Mouse (Mus musculus): ENCODE results near the gene Ralgapa2. TPM values are rescaled to one million over a fixed set of nuclear protein-coding genes. Genes with fewer than 3 reads are reported as not detected.

Gene Ralgapa2
- total and polyA plus RNA-seq, 3 experiments: 9.2 to 9.6 TPM; not detected in 1

- H3K9me3 ChIP-seq (replicated peaks; ENCODE audit: insufficient read depth, low read length): no peaks in the 10 kb centered on the region
- no peaks in the 10 kb centered on the region for H3K36me3 ChIP-seq (ENCODE audit: control insufficient read depth in 1 of 2, insufficient read depth in 2 of 2, low read length in 2 of 2)
- no peak overlapping the region for H3K4me3 ChIP-seq (ENCODE audit: control insufficient read depth in 1 of 2, insufficient read depth in 1 of 2, low read depth in 2 of 2, low read length in 2 of 2)
- H3K4me1 ChIP-seq (ENCODE audit: control insufficient read depth in 1 of 2, insufficient read depth in 2 of 2, low read length in 2 of 2): no peaks in the 10 kb centered on the region
- H3K79me2 ChIP-seq (ENCODE audit: control insufficient read depth, insufficient read depth, low read length, poor library complexity): no peaks in the 10 kb centered on the region
- DNase-seq (ENCODE audit: low read depth, low spot score): no peak
- H3K27me3 ChIP-seq (ENCODE audit: control insufficient read depth in 1 of 2, insufficient read depth in 2 of 2, low read length in 2 of 2): no peaks in the 10 kb centered on the region
- no peak overlapping the region for H3K9ac ChIP-seq (ENCODE audit: control insufficient read depth, low read depth, low read length, poor library complexity, severe bottlenecking)
- no peak overlapping the region for H3K27ac ChIP-seq (ENCODE audit: control insufficient read depth, low read depth, low read length)
- no peak for TF ChIP-seq GATA1 (IDR thresholded peaks at IDR 0.05; ENCODE audit: low read depth, low read length)
- TF ChIP-seq POLR2AphosphoS5 (IDR thresholded peaks at IDR 0.05; ENCODE audit: borderline replicate concordance, low read depth, low read length): no peak
- TF ChIP-seq KAT2A (conservative IDR thresholded peaks at IDR 0.05; ENCODE audit: low read depth, low read length): no peak
Measured at GRCm38 (mm10) chr2:146290871-146291637, 221.1 kb downstream of the Ralgapa2 start.

GRCm38 (mm10) chr2:146290366-146290765, 221.8 kb downstream of the Ralgapa2 start:
- no peaks in the 10 kb centered on the region for H3K4me1 ChIP-seq (ENCODE audit: control insufficient read depth in 1 of 2, insufficient read depth in 2 of 2, low read length in 2 of 2)
- H3K27me3 ChIP-seq (ENCODE audit: control insufficient read depth in 1 of 2, insufficient read depth in 2 of 2, low read length in 2 of 2): no peaks in the 10 kb centered on the region
- TF ChIP-seq RCOR1 (IDR thresholded peaks at IDR 0.05; ENCODE audit: low read depth, low read length): no peak
- TF ChIP-seq POLR2AphosphoS5 (IDR thresholded peaks at IDR 0.05; ENCODE audit: borderline replicate concordance, low read depth, low read length): no peak
- no peak for TF ChIP-seq UBTF (IDR thresholded peaks at IDR 0.05; ENCODE audit: borderline replicate concordance, insufficient read depth, low read depth, low read length)
- TF ChIP-seq ETS1 (IDR thresholded peaks at IDR 0.05; ENCODE audit: low read depth, low read length): no peak
- TF ChIP-seq GATA1 (IDR thresholded peaks at IDR 0.05; ENCODE audit: low read depth, low read length): no peak
- TF ChIP-seq ZKSCAN1 (IDR thresholded peaks at IDR 0.05; ENCODE audit: low read depth, low read length): no peak
- H3K36me3 ChIP-seq (ENCODE audit: control insufficient read depth in 1 of 2, insufficient read depth in 2 of 2, low read length in 2 of 2): no peaks in the 10 kb centered on the region
- H3K4me3 ChIP-seq (ENCODE audit: control insufficient read depth in 1 of 2, insufficient read depth in 1 of 2, low read depth in 2 of 2, low read length in 2 of 2): no peak overlapping the region
- no peaks in the 10 kb centered on the region for H3K9me3 ChIP-seq (replicated peaks; ENCODE audit: insufficient read depth, low read length)
- DNase-seq (ENCODE audit: low read depth, low spot score): no peak
- H3K9ac ChIP-seq (ENCODE audit: control insufficient read depth, low read depth, low read length, poor library complexity, severe bottlenecking): no peak overlapping the region
- no peaks in the 10 kb centered on the region for H3K79me2 ChIP-seq (ENCODE audit: control insufficient read depth, insufficient read depth, low read length, poor library complexity)
- H3K27ac ChIP-seq (ENCODE audit: control insufficient read depth, low read depth, low read length): no peak overlapping the region

- no peak overlapping the region for H3K4me3 ChIP-seq (ENCODE audit: control insufficient read depth in 1 of 2, insufficient read depth in 1 of 2, low read depth in 2 of 2, low read length in 2 of 2)
- H3K4me1 ChIP-seq (ENCODE audit: control insufficient read depth in 1 of 2, insufficient read depth in 2 of 2, low read length in 2 of 2): no peaks in the 10 kb centered on the region
- H3K79me2 ChIP-seq (ENCODE audit: control insufficient read depth, insufficient read depth, low read length, poor library complexity): no peaks in the 10 kb centered on the region
- TF ChIP-seq ZC3H11A (IDR thresholded peaks at IDR 0.05; ENCODE audit: low read depth, low read length) (no peak), GATA1 (IDR thresholded peaks at IDR 0.05; ENCODE audit: low read depth, low read length) (no peak)
- no peaks in the 10 kb centered on the region for H3K36me3 ChIP-seq (ENCODE audit: control insufficient read depth in 1 of 2, insufficient read depth in 2 of 2, low read length in 2 of 2)
- H3K9ac ChIP-seq (ENCODE audit: control insufficient read depth, low read depth, low read length, poor library complexity, severe bottlenecking): no peak overlapping the region
- H3K27me3 ChIP-seq (ENCODE audit: control insufficient read depth in 1 of 2, insufficient read depth in 2 of 2, low read length in 2 of 2): no peaks in the 10 kb centered on the region
- H3K9me3 ChIP-seq (replicated peaks; ENCODE audit: insufficient read depth, low read length): no peaks in the 10 kb centered on the region
- H3K27ac ChIP-seq (ENCODE audit: control insufficient read depth, low read depth, low read length): no peak overlapping the region
- DNase-seq (ENCODE audit: low read depth, low spot score): no peak
Measured at GRCm38 (mm10) chr2:146289394-146289793, 222.8 kb downstream of the Ralgapa2 start.
